Mouse (Mus musculus) kidney, embryonic 15.5 days (tissue): ENCODE results near the gene Zfp277. TPM values are rescaled to one million over a fixed set of nuclear protein-coding genes. Genes with fewer than 3 reads are reported as not detected.
A peak's percentile ranks its signal among the peaks of the same experiment; 100 is the strongest.

Experiments used
- ATAC-seq: fragments of 200-750 bp; cut with Nextera tagmentation; replicated peaks from 2 replicates; pipeline ENCODE4 v1.8.0; 2017; ENCODE audit warnings: moderate TSS enrichment; ENCODE audit not compliant: low FRiP score
- H3K27ac ChIP-seq: fragments of 300-500 bp; sonication (generic); 2 replicates; pipeline ENCODE4 v1.5.1; 2015; ENCODE audit warnings: mild to moderate bottlenecking, inconsistent platforms
- H3K27me3 ChIP-seq: fragments of 300-500 bp; sonication (generic); 2 replicates; pipeline ENCODE4 v1.6.1; 2015; ENCODE audit warnings: inconsistent platforms
- H3K36me3 ChIP-seq: fragments of 300-500 bp; sonication (generic); 2 replicates; pipeline ENCODE4 v1.6.1; 2015; ENCODE audit warnings: inconsistent platforms
- H3K4me1 ChIP-seq: fragments of 300-500 bp; sonication (generic); 2 replicates; pipeline ENCODE4 v1.6.1; 2015; ENCODE audit warnings: inconsistent platforms
- H3K4me2 ChIP-seq: fragments of 300-500 bp; sonication (generic); 2 replicates; pipeline ENCODE4 v1.6.1; 2015; ENCODE audit warnings: moderate library complexity, mild to moderate bottlenecking, inconsistent platforms
- H3K4me3 ChIP-seq: fragments of 300-500 bp; sonication (generic); replicated peaks from 2 replicates; pipeline ENCODE4 v1.5.1; 2015; ENCODE audit warnings: mild to moderate bottlenecking, inconsistent platforms
- H3K9ac ChIP-seq: fragments of 300-500 bp; sonication (generic); 2 replicates; pipeline ENCODE4 v1.6.1; 2015; ENCODE audit warnings: mild to moderate bottlenecking, inconsistent platforms
- H3K9me3 ChIP-seq: fragments of 300-500 bp; sonication (generic); replicated peaks from 2 replicates; pipeline ENCODE4 v1.6.1; 2016; ENCODE audit warnings: inconsistent platforms
- WGBS: fragments of 180-500 bp; shearing (Covaris S2); methylation state at CpG from one replicate; pipeline ENCODE4 v1.1.7; 2015; ENCODE audit warnings: mixed read lengths; 5-methylcytosine and 5-hydroxymethylcytosine counted together
- polyA plus RNA-seq: library from polyadenylated mRNA; unstranded; fragments of >200 nt; fragmentation: Nextera tagmentation; extraction: Ambion mirVana; gene quantifications from 2 replicates; pipeline ENCODE4 v1.2.1, GENCODE M21; 2015

Gene Zfp277
- polyA plus RNA-seq, 1 experiment from 2014 or later: 38.6 TPM

GRCm38 (mm10) chr12:40385301-40385700 is 60.4 kb downstream of the Zfp277 start:
- no peak overlapping the region for H3K4me2 ChIP-seq
- no peaks in the 10 kb centered on the region for H3K27me3 ChIP-seq
- no peak overlapping the region for H3K4me3 ChIP-seq
- 0 out of 2 replicates have a peak, but pooled peaks cover 4% of the 10 kb centered on the region for H3K4me1 ChIP-seq
- WGBS: 89% methylated on average over 4 of the region's 4 CpGs
- no peaks in the 10 kb centered on the region for H3K9me3 ChIP-seq
- H3K9ac ChIP-seq: no peak overlapping the region
- no peak for ATAC-seq
- no peak overlapping the region for H3K27ac ChIP-seq
- no peaks in the 10 kb centered on the region for H3K36me3 ChIP-seq

GRCm38 (mm10) chr12:40383718-40384117 is 62.0 kb downstream of the Zfp277 start:
- H3K36me3 ChIP-seq: no peaks in the 10 kb centered on the region
- H3K4me3 ChIP-seq: no peak overlapping the region
- no peak overlapping the region for H3K27ac ChIP-seq
- WGBS: 88% methylated on average over 6 of the region's 6 CpGs
- H3K9ac ChIP-seq: no peak overlapping the region
- 0 out of 2 replicates have a peak, but pooled peaks cover 4% of the 10 kb centered on the region for H3K4me1 ChIP-seq
- no peak overlapping the region for H3K4me2 ChIP-seq
- no peak for ATAC-seq
- H3K27me3 ChIP-seq: no peaks in the 10 kb centered on the region
- no peaks in the 10 kb centered on the region for H3K9me3 ChIP-seq

- no peak overlapping the region for H3K4me3 ChIP-seq
- H3K4me1 ChIP-seq: 0 out of 2 replicates have a peak, but pooled peaks cover 4% of the 10 kb centered on the region
- no peaks in the 10 kb centered on the region for H3K27me3 ChIP-seq
- WGBS: 84% methylated on average over 5 of the region's 5 CpGs
- H3K9ac ChIP-seq: no peak overlapping the region
- no peaks in the 10 kb centered on the region; the same call in 1 of the 2 replicates for H3K36me3 ChIP-seq
- no peak for ATAC-seq
- H3K27ac ChIP-seq: no peak overlapping the region
- H3K4me2 ChIP-seq: no peak overlapping the region
- no peaks in the 10 kb centered on the region for H3K9me3 ChIP-seq
These were observed 63.2 kb downstream of the Zfp277 start for GRCm38 (mm10) chr12:40382539-40382938.

- 0 out of 2 replicates have a peak, but pooled peaks cover 4% of the 10 kb centered on the region for H3K4me1 ChIP-seq
- H3K4me2 ChIP-seq: peak overlapping the region; percentile 19; the same call in 1 of the 2 replicates
- no peaks in the 10 kb centered on the region for H3K9me3 ChIP-seq
- ATAC-seq: no peak
- 61% methylated on average over 11 of the region's 11 CpGs for WGBS
- no peaks in the 10 kb centered on the region for H3K27me3 ChIP-seq
- H3K27ac ChIP-seq: no peak overlapping the region
- no peaks in the 10 kb centered on the region; the same call in 1 of the 2 replicates for H3K36me3 ChIP-seq
- no peak overlapping the region for H3K9ac ChIP-seq
- no peak overlapping the region for H3K4me3 ChIP-seq
These were observed 63.9 kb downstream of the Zfp277 start for GRCm38 (mm10) chr12:40381824-40382223.

- no peak for ATAC-seq
- H3K4me3 ChIP-seq: no peak overlapping the region
These were observed 64.4 kb downstream of the Zfp277 start for GRCm38 (mm10) chr12:40381173-40381801.

GRCm38 (mm10) chr12:40379538-40379923 is 66.2 kb downstream of the Zfp277 start:
- 84% methylated on average over 4 of the region's 4 CpGs for WGBS
- ATAC-seq: no peak
- H3K4me1 ChIP-seq: 0 out of 2 replicates have a peak, but pooled peaks cover 4% of the 10 kb centered on the region
- no peaks in the 10 kb centered on the region for H3K9me3 ChIP-seq
- H3K9ac ChIP-seq: no peak overlapping the region
- H3K36me3 ChIP-seq: no peaks in the 10 kb centered on the region; the same call in 1 of the 2 replicates
- no peak overlapping the region for H3K27ac ChIP-seq
- H3K4me3 ChIP-seq: no peak overlapping the region
- H3K27me3 ChIP-seq: no peaks in the 10 kb centered on the region
- H3K4me2 ChIP-seq: no peak overlapping the region

More at GRCm38 (mm10) chr12:40381173-40381801, 64.4 kb downstream of the Zfp277 start:
- Histone ChIP-seq H3K4me1 (0 out of 2 replicates have a peak, but pooled peaks cover 4% of the 10 kb centered on the region), H3K36me3 (no peaks in the 10 kb centered on the region; the same call in 1 of the 2 replicates), H3K27ac (no peak overlapping the region), H3K9ac (no peak overlapping the region), H3K27me3 (no peaks in the 10 kb centered on the region), H3K4me2 (peak overlapping the region; percentile 19; the same call in 1 of the 2 replicates), H3K9me3 (no peaks in the 10 kb centered on the region)
- WGBS: 86% methylated on average over 10 of the region's 10 CpGs

- Histone ChIP-seq H3K4me1 (0 out of 2 replicates have a peak, but pooled peaks cover 4% of the 10 kb centered on the region), H3K27me3 (no peaks in the 10 kb centered on the region), H3K27ac (no peak overlapping the region), H3K36me3 (no peaks in the 10 kb centered on the region; the same call in 1 of the 2 replicates), H3K4me3 (no peak overlapping the region), H3K9ac (no peak overlapping the region), H3K4me2 (no peak overlapping the region), H3K9me3 (no peaks in the 10 kb centered on the region)
- WGBS: 89% methylated on average over 17 of the region's 17 CpGs
- no peak for ATAC-seq
These were observed 66.8 kb downstream of the Zfp277 start for GRCm38 (mm10) chr12:40378621-40379537.

GRCm38 (mm10) chr12:40351879-40352278 is 93.8 kb downstream of the Zfp277 start:
- no peak for ATAC-seq
- no peak overlapping the region for H3K4me2 ChIP-seq
- H3K9ac ChIP-seq: no peak overlapping the region
- no peak overlapping the region for H3K27ac ChIP-seq
- H3K4me1 ChIP-seq: no peaks in the 10 kb centered on the region
- H3K36me3 ChIP-seq: no peaks in the 10 kb centered on the region
- 91% methylated on average over 3 of the region's 3 CpGs for WGBS
- no peaks in the 10 kb centered on the region for H3K27me3 ChIP-seq
- no peak overlapping the region for H3K4me3 ChIP-seq
- H3K9me3 ChIP-seq: no peaks in the 10 kb centered on the region

- H3K27me3 ChIP-seq: no peaks in the 10 kb centered on the region
These were observed 97.5 kb downstream of the Zfp277 start for GRCm38 (mm10) chr12:40348251-40348650.

GRCm38 (mm10) chr12:40347060-40347698 is 98.5 kb downstream of the Zfp277 start:
- H3K4me2 ChIP-seq: no peak overlapping the region
- H3K36me3 ChIP-seq: no peaks in the 10 kb centered on the region
- 70% methylated on average over 10 of the region's 10 CpGs for WGBS
- no peaks in the 10 kb centered on the region for H3K27me3 ChIP-seq
- no peak overlapping the region for H3K4me3 ChIP-seq
- H3K27ac ChIP-seq: no peak overlapping the region
- ATAC-seq: no peak
- no peaks in the 10 kb centered on the region for H3K4me1 ChIP-seq
- H3K9me3 ChIP-seq: no peaks in the 10 kb centered on the region
- H3K9ac ChIP-seq: no peak overlapping the region

More at GRCm38 (mm10) chr12:40348251-40348650, 97.5 kb downstream of the Zfp277 start:
- no peak overlapping the region for H3K4me2 ChIP-seq
- ATAC-seq: peak; percentile 54; the same call in 1 of the 2 replicates
- no peak overlapping the region for H3K27ac ChIP-seq
- H3K9ac ChIP-seq: no peak overlapping the region
- H3K4me3 ChIP-seq: no peak overlapping the region
- WGBS: 62% methylated on average over 4 of the region's 4 CpGs
- no peaks in the 10 kb centered on the region for H3K4me1 ChIP-seq
- H3K9me3 ChIP-seq: no peaks in the 10 kb centered on the region
- no peaks in the 10 kb centered on the region for H3K36me3 ChIP-seq

GRCm38 (mm10) chr12:40341443-40341842 is 104.3 kb downstream of the Zfp277 start:
- no peak overlapping the region for H3K4me3 ChIP-seq
- no peaks in the 10 kb centered on the region for H3K9me3 ChIP-seq
- no peak overlapping the region for H3K4me2 ChIP-seq
- no peaks in the 10 kb centered on the region for H3K36me3 ChIP-seq
- 57% methylated on average over 5 of the region's 5 CpGs for WGBS
- H3K9ac ChIP-seq: no peak overlapping the region
- H3K27ac ChIP-seq: no peak overlapping the region
- no peak for ATAC-seq
- H3K27me3 ChIP-seq: no peaks in the 10 kb centered on the region
- 0 out of 2 replicates have a peak, but pooled peaks cover 5% of the 10 kb centered on the region for H3K4me1 ChIP-seq
